Mouse (Mus musculus) limb, embryonic 14.5 days (tissue): ENCODE measurements around the gene Zdhhc5. TPM values are rescaled to one million over a fixed set of nuclear protein-coding genes. Genes with fewer than 3 reads are reported as not detected.

Experiments used
- ATAC-seq: fragments of 200-750 bp; cut with Nextera tagmentation; 2 replicates; pipeline ENCODE4 v1.8.0; 2017; ENCODE audit warnings: low read depth, moderate number of reproducible peaks, moderate TSS enrichment; ENCODE audit not compliant: low FRiP score
- DNase-seq: peaks from one replicate; pipeline ENCODE4 v3.0.0-alpha.2; 2015; ENCODE audit warnings: low spot score
- H3K27ac ChIP-seq: fragments of 300-500 bp; sonication (generic); replicated peaks from 2 replicates; pipeline ENCODE4 v1.5.1; 2014; ENCODE audit warnings: low read depth, mild to moderate bottlenecking, low read length, moderate library complexity, mixed read lengths
- H3K27me3 ChIP-seq: fragments of 300-500 bp; sonication (generic); 2 replicates; pipeline ENCODE4 v1.6.1; 2014; ENCODE audit warnings: low read length, mixed read lengths; ENCODE audit not compliant: control insufficient read depth, insufficient read depth
- H3K36me3 ChIP-seq: fragments of 300-500 bp; sonication (generic); 2 replicates; pipeline ENCODE4 v1.6.1; 2014; ENCODE audit warnings: mild to moderate bottlenecking, low read length, moderate library complexity, mixed read lengths; ENCODE audit not compliant: control insufficient read depth, insufficient read depth
- H3K4me1 ChIP-seq: fragments of 300-500 bp; sonication (generic); 2 replicates; pipeline ENCODE4 v1.6.1; 2014; ENCODE audit warnings: antibody characterized with exemption, low read length, mixed read lengths; ENCODE audit not compliant: control insufficient read depth, insufficient read depth
- H3K4me2 ChIP-seq: fragments of 300-500 bp; sonication (generic); replicated peaks from 2 replicates; pipeline ENCODE4 v1.6.1; 2014; ENCODE audit warnings: low read depth, mild to moderate bottlenecking, low read length, moderate library complexity; ENCODE audit not compliant: severe bottlenecking
- H3K4me3 ChIP-seq: fragments of 300-500 bp; sonication (generic); replicated peaks from 2 replicates; pipeline ENCODE4 v1.5.1; 2014; ENCODE audit warnings: low read length
- H3K9ac ChIP-seq: fragments of 300-500 bp; sonication (generic); 2 replicates; pipeline ENCODE4 v1.6.1; 2014; ENCODE audit warnings: mild to moderate bottlenecking, low read depth, low read length, moderate library complexity; ENCODE audit not compliant: severe bottlenecking
- H3K9me3 ChIP-seq: fragments of 300-500 bp; sonication (generic); 2 replicates; pipeline ENCODE4 v1.6.1; 2016; ENCODE audit warnings: low read length; ENCODE audit not compliant: control insufficient read depth
- POLR2A ChIP-seq: fragments of 200-500 bp; IDR thresholded peaks from 2 replicates; pipeline ENCODE4 v1.8.0; 2012; ENCODE audit warnings: inconsistent platforms, mild to moderate bottlenecking, moderate library complexity, borderline replicate concordance; ENCODE audit not compliant: insufficient read depth, insufficient read length; ENCODE audit errors: extremely low read depth
- WGBS: fragments of 180-500 bp; shearing (Covaris S2); extraction: QIAGEN DNeasy Blood & Tissue Kit; methylation state at CpG from one replicate; pipeline ENCODE4 v1.1.7; 2014; 5-methylcytosine and 5-hydroxymethylcytosine counted together
- polyA plus RNA-seq, 2 experiments: library from polyadenylated mRNA; depleted of rRNA in 1 of 2; stranded (reverse) in 1 of 2; unstranded in 1 of 2; fragments of >200 nt; fragmentation: Nextera tagmentation in 1 of 2; extraction: Ambion mirVana in 1 of 2; gene quantifications; 2 replicates each; pipeline versions ENCODE4 v1.2.1 to v1.2.3; 2012 to 2014

Zdhhc5 gene
- polyA plus RNA-seq, 2 experiments, result 36.5 to 46.6 TPM

- H3K4me1 ChIP-seq, result no peaks in the 10 kb centered on the region
- DNase-seq (peak; percentile 72), ATAC-seq (peak; percentile 77)
- no peak overlapping the region for H3K4me2 ChIP-seq
- H3K27ac ChIP-seq, result no peak overlapping the region
- H3K9ac ChIP-seq, result no peak overlapping the region
- 2% methylated on average over 2 of the region's 2 CpGs for WGBS
- H3K4me3 ChIP-seq, result no peak overlapping the region
- no peaks in the 10 kb centered on the region for H3K9me3 ChIP-seq
- H3K36me3 ChIP-seq, result no peaks in the 10 kb centered on the region
- no peaks in the 10 kb centered on the region for H3K27me3 ChIP-seq
- TF ChIP-seq POLR2A, result no peak
Measured at GRCm38 (mm10) chr2:84758542-84759127, 43.7 kb upstream of the Zdhhc5 start.

GRCm38 (mm10) chr2:84757026-84757682 is 42.2 kb upstream of the Zdhhc5 start:
- no peak overlapping the region for H3K27ac ChIP-seq
- no peaks in the 10 kb centered on the region for H3K4me1 ChIP-seq
- no peak for TF ChIP-seq POLR2A
- no peaks in the 10 kb centered on the region for H3K9me3 ChIP-seq
- WGBS, result 55% methylated on average over 7 of the region's 7 CpGs
- H3K4me2 ChIP-seq, result no peak overlapping the region
- no peak overlapping the region for H3K9ac ChIP-seq
- H3K27me3 ChIP-seq, result no peaks in the 10 kb centered on the region
- no peak overlapping the region for H3K4me3 ChIP-seq
- DNase-seq (no peak), ATAC-seq (no peak)
- no peaks in the 10 kb centered on the region for H3K36me3 ChIP-seq

GRCm38 (mm10) chr2:84756245-84756644 is 41.3 kb upstream of the Zdhhc5 start:
- Histone ChIP-seq H3K9ac (no peak overlapping the region), H3K4me3 (no peak overlapping the region), H3K4me2 (no peak overlapping the region), H3K36me3 (no peaks in the 10 kb centered on the region), H3K4me1 (no peaks in the 10 kb centered on the region), H3K9me3 (no peaks in the 10 kb centered on the region), H3K27ac (no peak overlapping the region), H3K27me3 (no peaks in the 10 kb centered on the region)
- WGBS, result 65% methylated on average over 5 of the region's 5 CpGs
- TF ChIP-seq POLR2A, result no peak
- DNase-seq, result no peak
- no peak for ATAC-seq

- WGBS, result 73% methylated on average over 6 of the region's 6 CpGs
- H3K27me3 ChIP-seq, result no peaks in the 10 kb centered on the region
- no peak overlapping the region for H3K4me2 ChIP-seq
- DNase-seq, result peak; percentile 49
- no peaks in the 10 kb centered on the region for H3K36me3 ChIP-seq
- no peaks in the 10 kb centered on the region for H3K9me3 ChIP-seq
- H3K27ac ChIP-seq, result no peak overlapping the region
- no peaks in the 10 kb centered on the region for H3K4me1 ChIP-seq
- TF ChIP-seq POLR2A, result no peak
- no peak overlapping the region for H3K9ac ChIP-seq
- H3K4me3 ChIP-seq, result no peak overlapping the region
- ATAC-seq, result peak; percentile 75
Measured at GRCm38 (mm10) chr2:84750115-84750514, 35.1 kb upstream of the Zdhhc5 start.

GRCm38 (mm10) chr2:84744126-84744525 is 29.1 kb upstream of the Zdhhc5 start:
- Histone ChIP-seq H3K36me3 (peaks cover 19% of the 10 kb centered on the region), H3K9me3 (no peaks in the 10 kb centered on the region), H3K4me2 (peak overlapping the region; percentile 86), H3K27ac (peak overlapping the region; percentile 100), H3K4me3 (peak overlapping the region; percentile 94), H3K4me1 (peaks cover 28% of the 10 kb centered on the region), H3K27me3 (no peaks in the 10 kb centered on the region), H3K9ac (peak overlapping the region; percentile 99)
- TF ChIP-seq POLR2A, result no peak
- WGBS, result 0% methylated on average over 10 of the region's 10 CpGs
- peak; percentile 54 for DNase-seq
- peak; percentile 19; the same call in 1 of the 2 replicates for ATAC-seq

GRCm38 (mm10) chr2:84743561-84743960 is 28.6 kb upstream of the Zdhhc5 start, which contains the start of gene Gm19426:
Gm19426 (minus strand) TSS chr2:84743655.
- Histone ChIP-seq H3K27ac (peak within 1 kb of the TSS; percentile 100), H3K4me3 (peak within 1 kb of the TSS; percentile 94), H3K27me3 (no peaks in the 10 kb centered on the region), H3K4me2 (peak within 1 kb of the TSS; percentile 86), H3K9ac (peak within 1 kb of the TSS; percentile 99), H3K36me3 (peaks cover 19% of the 10 kb centered on the region), H3K9me3 (no peaks in the 10 kb centered on the region), H3K4me1 (peaks cover 34% of the 10 kb centered on the region)
- WGBS, result 1% methylated on average over 25 of the region's 25 CpGs
- peak; percentile 89; the same call in 1 of the 2 replicates for TF ChIP-seq POLR2A
- ATAC-seq (peak; percentile 93), DNase-seq (peak; percentile 98)
